Mouse (Mus musculus) ES-Bruce4 (cell line): ENCODE data around the gene Phf13.
A peak's percentile ranks its signal among the peaks of the same experiment; 100 is the strongest.
"Not testable (repeated sequence)": the region's sequence is repeated elsewhere in the genome, so short reads cannot be mapped to it uniquely, and the experiment has no call there.

Experiments
- CTCF ChIP-seq: IDR thresholded peaks from one replicate; pipeline ENCODE4 v1.8.1; 2011; ENCODE audit warnings: low read depth, low read length
- POLR2A ChIP-seq: IDR thresholded peaks from one replicate; pipeline ENCODE4 v1.8.1; 2011; ENCODE audit warnings: low read length; ENCODE audit not compliant: insufficient read depth

DNA sequence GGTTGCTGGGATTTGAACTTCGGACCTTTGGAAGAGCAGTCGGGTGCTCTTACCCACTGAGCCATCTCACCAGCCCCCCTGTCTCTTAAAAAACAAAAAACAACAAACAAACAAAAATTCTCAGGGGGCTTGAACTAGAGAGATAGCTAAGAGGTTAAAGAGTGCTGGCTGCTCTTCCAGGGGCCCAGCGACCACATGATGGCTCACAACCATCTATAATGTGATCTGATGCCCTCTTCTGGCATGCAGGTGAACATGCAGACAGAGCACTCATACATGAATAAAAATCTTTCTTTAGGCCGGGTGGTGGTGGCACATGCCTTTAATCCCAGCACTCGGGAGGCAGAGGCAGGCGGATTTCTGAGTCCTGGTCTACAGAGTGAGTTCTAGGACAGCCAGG, 40.4 kb upstream of the Phf13 start:
- TF ChIP-seq CTCF: peak; percentile 33
- TF ChIP-seq POLR2A: not testable (repeated sequence)
